Mouse (Mus musculus) heart, adult 18-20 months (tissue): ENCODE results near the gene D1Pas1. TPM values are rescaled to one million over a fixed set of nuclear protein-coding genes. Genes with fewer than 3 reads are reported as not detected.

Experiments
- DNase-seq, 2 experiments: peaks; one replicate each; pipeline ENCODE4 v3.0.0; 2021 to 2022; ENCODE audit warnings: mixed read lengths in 1 of 2
- long read RNA-seq, 2 experiments: library from polyadenylated mRNA; stranded (forward); transcript quantifications; one replicate each; pipeline ENCODE4 v2.0.0; 2021
- total RNA-seq, 2 experiments: library from RNA; stranded (reverse); gene quantifications; 2 replicates each; pipeline ENCODE4 v1.2.3; 2021

The D1Pas1 gene
- total RNA-seq, result under 1 TPM in 1 of 2 experiments, not detected in 1; 0.08 TPM
- long read RNA-seq, experiment 1, result 0 reads
- long read RNA-seq, experiment 2, result 0 reads

GRCm38 (mm10) chr1:186967201-186967812 is at the start of gene D1Pas1:
Gene D1Pas1, plus strand, starts transcription at chr1:186967416.
- DNase-seq, result no peak

GRCm38 (mm10) chr1:186922489-186923370 is 44.5 kb upstream of the D1Pas1 start:
- no peak for DNase-seq

- no peak for DNase-seq
Observed at GRCm38 (mm10) chr1:186924027-186924426, 43.2 kb upstream of the D1Pas1 start.

DNA sequence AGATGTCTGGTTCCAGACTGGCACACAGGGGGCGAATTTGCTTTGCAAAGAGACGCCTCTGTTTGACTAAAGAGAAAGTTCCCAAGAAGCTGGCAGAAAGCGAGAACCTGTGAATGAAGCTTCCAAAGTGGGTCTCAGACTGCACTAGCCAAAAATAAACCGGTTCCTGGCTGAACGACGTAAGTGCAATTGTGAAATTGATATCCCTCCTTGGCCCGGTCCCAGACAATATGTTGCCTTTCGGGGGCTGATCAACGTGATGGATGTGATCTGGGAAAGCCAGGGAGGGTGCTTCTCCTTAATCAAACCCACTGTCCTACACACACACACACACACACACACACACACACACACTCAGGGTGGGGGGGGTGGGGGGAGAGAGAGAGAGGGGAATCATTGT is 41.8 kb upstream of the D1Pas1 start:
- no peak for DNase-seq

- no peak for DNase-seq
Observed at GRCm38 (mm10) chr1:186926316-186926949, 40.8 kb upstream of the D1Pas1 start.

DNA sequence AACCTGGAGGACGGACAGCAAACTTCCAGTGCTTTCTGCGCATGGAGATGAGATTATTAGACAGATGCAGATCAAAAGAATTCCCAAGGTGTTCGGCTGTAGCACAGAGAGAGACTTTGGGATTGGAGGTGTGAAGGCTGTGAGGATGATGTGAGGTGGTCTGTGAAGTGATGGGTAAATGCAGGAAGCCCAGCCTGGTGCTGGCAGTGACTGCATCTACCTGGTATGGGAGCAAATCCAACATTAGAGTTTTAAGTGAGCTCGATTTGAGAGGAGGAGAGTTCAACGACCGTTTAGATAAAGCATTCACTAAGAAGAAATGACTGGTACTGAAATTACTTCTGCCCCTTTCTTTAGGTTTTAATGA is 40.3 kb upstream of the D1Pas1 start:
- no peak for DNase-seq

GRCm38 (mm10) chr1:186927494-186927893 is 39.7 kb upstream of the D1Pas1 start:
- DNase-seq, result no peak

DNA sequence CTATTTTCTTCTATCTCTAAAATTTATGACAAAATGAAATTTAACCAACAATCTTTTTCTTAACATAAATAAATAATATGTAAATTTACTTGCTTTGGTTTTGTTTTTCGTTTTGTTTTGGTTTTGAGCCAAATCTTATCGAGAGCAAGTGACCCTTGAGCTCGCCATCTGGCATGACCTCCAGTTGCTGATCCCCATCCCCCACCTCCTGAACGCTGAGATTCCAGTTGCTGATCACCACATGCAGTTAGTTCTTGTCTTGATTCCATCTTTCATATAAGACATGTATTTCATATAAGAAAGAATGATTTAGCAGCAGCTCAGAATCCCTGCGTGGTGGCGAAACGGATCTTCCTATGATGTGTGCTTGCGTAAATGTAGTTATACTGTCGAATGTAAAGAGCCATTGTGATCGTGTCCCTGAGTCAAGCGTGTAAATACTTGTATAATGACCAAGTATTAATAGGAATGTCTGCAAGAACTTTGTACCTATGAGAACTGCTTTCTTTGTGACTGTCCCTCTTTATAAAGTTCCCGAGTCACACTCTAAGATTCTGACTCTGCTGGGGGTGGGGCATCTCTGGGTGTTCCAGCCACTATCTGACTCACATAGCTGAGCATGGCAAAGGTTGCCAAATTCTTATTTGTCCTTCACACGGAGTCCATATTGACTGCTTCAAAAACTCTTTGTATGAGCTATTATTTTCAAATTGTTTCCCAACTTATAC is 36.9 kb upstream of the D1Pas1 start:
- no peak for DNase-seq

GRCm38 (mm10) chr1:186930888-186931233 is 36.4 kb upstream of the D1Pas1 start:
- no peak for DNase-seq

- no peak for DNase-seq
Observed at GRCm38 (mm10) chr1:186934205-186934604, 33.0 kb upstream of the D1Pas1 start.

GRCm38 (mm10) chr1:186952381-186952780 is 14.8 kb upstream of the D1Pas1 start:
- DNase-seq, result no peak

DNA sequence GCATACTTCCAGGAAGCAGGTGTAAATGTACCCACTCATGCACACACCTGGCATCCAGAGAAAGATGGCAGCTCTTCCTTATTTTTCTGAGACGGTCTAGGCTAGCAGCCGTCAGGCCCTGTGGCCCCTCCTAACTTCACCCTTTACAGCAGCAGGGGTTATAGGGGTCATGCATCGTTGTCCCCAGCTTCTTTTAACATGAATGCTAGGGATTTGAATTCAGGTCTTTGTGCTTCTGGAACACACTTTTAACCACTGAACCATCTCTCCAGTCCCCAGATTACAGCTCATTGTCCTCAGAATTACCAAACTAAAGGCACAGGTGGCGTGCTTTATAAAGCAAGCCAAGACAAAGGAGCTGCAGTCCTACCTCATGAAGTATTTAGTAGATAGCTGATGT is 12.6 kb upstream of the D1Pas1 start:
- DNase-seq, result no peak

- DNase-seq, result no peak
Observed at GRCm38 (mm10) chr1:186959380-186959779, 7.8 kb upstream of the D1Pas1 start.

GRCm38 (mm10) chr1:186964143-186964875 is 2.9 kb upstream of the D1Pas1 start:
- DNase-seq, result no peak

DNA sequence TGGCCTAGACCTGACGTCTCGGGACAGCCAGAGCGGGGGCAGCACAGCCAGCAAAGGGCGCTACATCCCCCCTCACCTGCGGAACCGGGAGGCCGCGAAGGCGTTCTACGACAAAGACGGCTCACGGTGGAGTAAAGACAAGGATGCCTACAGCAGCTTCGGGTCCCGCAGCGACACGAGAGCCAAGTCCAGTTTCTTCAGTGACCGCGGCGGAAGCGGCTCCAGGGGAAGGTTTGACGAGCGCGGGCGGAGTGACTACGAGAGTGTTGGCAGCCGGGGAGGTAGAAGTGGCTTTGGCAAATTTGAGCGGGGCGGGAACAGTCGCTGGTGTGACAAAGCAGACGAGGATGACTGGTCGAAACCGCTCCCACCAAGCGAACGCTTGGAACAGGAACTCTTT is 710 bp downstream of the D1Pas1 start:
- no peak for DNase-seq

DNA sequence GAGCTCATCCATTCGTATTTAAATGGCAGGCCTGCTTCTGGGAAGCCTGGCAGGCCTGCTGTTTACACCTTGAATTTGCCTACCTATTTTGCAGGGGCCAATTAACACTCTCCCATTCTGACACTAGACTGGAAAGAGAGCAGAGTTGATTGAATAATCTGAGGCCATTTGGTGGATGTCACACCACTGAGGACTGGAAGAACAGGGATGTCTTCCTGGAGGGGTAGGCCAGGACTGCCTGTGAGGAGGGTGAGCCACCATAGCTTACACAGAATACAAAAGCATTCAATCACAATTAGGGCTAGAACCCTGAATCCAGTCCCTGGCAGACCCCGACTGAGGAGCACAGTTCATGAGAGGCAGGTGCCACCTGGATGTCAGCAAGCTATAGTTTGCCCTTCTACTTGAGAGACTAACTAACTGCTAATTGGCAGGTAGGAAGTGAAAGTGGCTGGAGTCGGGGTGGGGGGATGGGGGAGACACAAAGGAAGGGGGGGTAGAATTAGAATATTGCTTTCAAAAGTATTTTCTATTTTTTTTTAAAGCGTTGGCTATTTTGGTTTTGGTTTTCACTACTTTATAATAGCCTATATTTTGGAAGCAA is 9.8 kb downstream of the D1Pas1 start:
- DNase-seq, result no peak

- DNase-seq, result no peak
Observed at GRCm38 (mm10) chr1:186977801-186978200, 10.6 kb downstream of the D1Pas1 start.

DNA sequence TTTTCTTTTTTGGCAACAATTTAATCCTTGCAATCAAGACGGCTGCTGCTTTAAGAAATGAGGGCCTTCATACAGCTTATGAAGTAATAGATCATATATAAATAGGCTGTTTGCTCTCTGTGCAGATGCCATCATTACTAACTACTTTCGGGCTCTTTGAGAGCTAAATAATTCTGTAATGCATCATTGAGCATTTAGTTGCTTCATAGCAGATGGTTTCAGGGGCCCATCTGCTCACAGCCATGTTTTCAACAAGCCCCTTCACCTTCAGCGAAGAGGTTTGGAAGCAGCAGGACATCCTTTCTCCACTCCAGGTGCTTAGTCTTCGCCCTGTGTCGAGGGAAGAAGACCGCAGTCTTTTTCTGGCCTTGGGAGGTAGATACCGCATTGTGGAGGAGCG is 12.2 kb downstream of the D1Pas1 start:
- DNase-seq, result no peak

DNA sequence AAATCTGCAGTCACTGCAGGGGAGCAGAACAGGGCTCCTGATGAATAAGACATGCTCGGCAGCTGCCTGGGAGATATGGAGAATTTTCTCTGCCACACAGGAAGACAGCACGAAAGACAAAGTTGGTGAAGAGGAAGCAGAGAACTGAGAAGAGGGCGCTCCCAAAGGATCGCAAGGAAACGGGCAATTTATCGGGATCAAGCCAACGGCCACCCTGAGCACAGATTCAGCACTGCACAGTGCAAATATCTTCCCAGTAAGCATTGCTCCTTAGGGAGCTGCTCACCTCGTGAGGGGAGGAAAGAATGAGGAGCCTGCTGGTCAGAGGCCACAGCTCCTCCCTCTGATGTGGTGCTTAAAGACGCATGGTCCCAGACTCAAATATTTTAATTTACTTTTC is 13.3 kb downstream of the D1Pas1 start:
- no peak for DNase-seq

DNA sequence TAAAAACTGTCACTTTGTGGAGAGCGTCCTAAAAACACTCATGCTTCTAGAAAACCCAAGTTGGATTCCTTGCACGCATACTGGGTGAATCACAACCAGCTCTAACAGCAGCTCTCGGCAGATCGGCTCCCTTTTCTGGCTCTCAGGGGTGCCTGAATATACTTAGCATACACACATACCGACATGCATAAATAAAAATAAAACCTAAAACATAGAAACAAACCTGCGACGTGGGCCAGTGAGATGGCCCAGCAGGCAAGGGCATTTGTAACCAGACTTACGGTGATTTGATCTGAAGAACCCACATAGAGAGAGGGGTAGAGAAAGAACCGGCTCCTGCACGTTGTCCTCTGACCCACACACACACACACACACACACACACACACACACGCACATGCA is 17.9 kb downstream of the D1Pas1 start:
- DNase-seq, result no peak

GRCm38 (mm10) chr1:186986086-186986485 is 18.9 kb downstream of the D1Pas1 start:
- DNase-seq, result no peak

DNA sequence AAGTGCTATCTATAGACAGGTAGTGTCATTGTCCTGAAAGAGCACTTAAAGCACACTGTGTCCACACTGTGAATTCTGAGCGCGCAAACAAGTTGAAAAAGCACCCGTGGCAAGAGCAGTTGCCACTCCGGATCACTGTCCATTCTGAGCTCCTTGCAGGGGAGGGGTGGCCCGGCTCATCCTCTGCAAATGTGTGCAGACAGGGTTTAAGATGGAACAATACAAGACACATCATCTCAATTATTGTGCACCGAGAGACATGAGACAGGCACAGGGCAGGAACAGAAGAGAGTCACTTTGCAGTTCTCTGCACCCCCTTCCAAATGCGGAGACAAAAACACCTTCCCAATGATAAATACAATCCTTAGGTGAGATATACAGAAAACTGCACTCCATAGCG is 19.3 kb downstream of the D1Pas1 start:
- DNase-seq, result no peak
